Mouse (Mus musculus) forebrain, embryonic 15.5 days (tissue): ENCODE measurements around the gene Bcar1. TPM values are rescaled to one million over a fixed set of nuclear protein-coding genes. Genes with fewer than 3 reads are reported as not detected.
A peak's percentile ranks its signal among the peaks of the same experiment; 100 is the strongest.

Experiments used
- ATAC-seq: fragments of 200-750 bp; cut with Nextera tagmentation; replicated peaks from 2 replicates; pipeline ENCODE4 v1.8.0; 2017; ENCODE audit warnings: mild to moderate bottlenecking, moderate TSS enrichment, moderate library complexity
- H3K27ac ChIP-seq: fragments of 300-500 bp; sonication (generic); replicated peaks from 2 replicates; pipeline ENCODE4 v1.5.1; 2015; ENCODE audit warnings: mild to moderate bottlenecking, inconsistent platforms
- H3K27me3 ChIP-seq: fragments of 300-500 bp; sonication (generic); 2 replicates; pipeline ENCODE4 v1.6.1; 2015; ENCODE audit warnings: inconsistent platforms
- H3K36me3 ChIP-seq: fragments of 300-500 bp; sonication (generic); 2 replicates; pipeline ENCODE4 v1.6.1; 2015; ENCODE audit warnings: mild to moderate bottlenecking, inconsistent platforms
- H3K4me1 ChIP-seq: fragments of 300-500 bp; sonication (generic); 2 replicates; pipeline ENCODE4 v1.6.1; 2015; ENCODE audit warnings: inconsistent platforms
- H3K4me2 ChIP-seq: fragments of 300-500 bp; sonication (generic); replicated peaks from 2 replicates; pipeline ENCODE4 v1.6.1; 2015; ENCODE audit warnings: mild to moderate bottlenecking, inconsistent platforms
- H3K4me3 ChIP-seq: fragments of 300-500 bp; sonication (generic); 2 replicates; pipeline ENCODE4 v1.5.1; 2015; ENCODE audit warnings: mild to moderate bottlenecking, inconsistent platforms
- H3K9ac ChIP-seq: fragments of 300-500 bp; sonication (generic); replicated peaks from 2 replicates; pipeline ENCODE4 v1.6.1; 2015; ENCODE audit warnings: mild to moderate bottlenecking, inconsistent platforms
- H3K9me3 ChIP-seq: fragments of 300-500 bp; sonication (generic); 2 replicates; pipeline ENCODE4 v1.6.1; 2016; ENCODE audit warnings: inconsistent platforms
- WGBS: fragments of 180-500 bp; shearing (Covaris S2); methylation state at CpG from one replicate; pipeline ENCODE4 v1.1.7; 2015; ENCODE audit warnings: mixed read lengths; 5-methylcytosine and 5-hydroxymethylcytosine counted together
- polyA plus RNA-seq: library from polyadenylated mRNA; unstranded; fragments of >200 nt; fragmentation: Nextera tagmentation; extraction: Ambion mirVana; gene quantifications from 2 replicates; pipeline ENCODE4 v1.2.1, GENCODE M21; 2015

The Bcar1 gene
- polyA plus RNA-seq, 1 experiment from 2014 or later: 51.8 TPM

DNA sequence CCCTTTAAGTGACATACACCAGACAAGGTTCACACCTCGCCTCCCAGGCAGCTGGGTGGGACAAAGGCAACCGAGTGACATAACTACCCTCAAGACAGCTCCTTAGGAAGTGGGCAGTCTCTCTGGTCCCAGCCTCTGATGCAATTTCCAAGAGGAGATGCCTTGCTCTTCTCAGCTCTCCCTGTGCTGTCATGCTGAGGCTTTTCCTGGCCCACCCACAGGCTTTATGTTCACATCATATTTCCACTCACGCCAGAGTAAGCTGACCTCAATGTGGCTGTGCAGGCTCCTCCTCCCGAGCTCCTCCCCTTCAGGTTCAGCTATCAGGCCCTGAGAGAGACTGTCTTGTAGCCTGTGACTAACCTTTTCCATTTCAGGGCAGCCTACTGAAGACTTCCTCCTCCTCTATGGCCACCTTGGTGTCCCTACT lies 23.5 kb downstream of the Bcar1 start:
- 76% methylated on average over 4 of the region's 4 CpGs for WGBS
- no peak for ATAC-seq
- no peak overlapping the region for H3K4me3 ChIP-seq
- no peak overlapping the region for H3K9ac ChIP-seq
- H3K27ac ChIP-seq: no peak overlapping the region
- H3K36me3 ChIP-seq: peaks cover 14% of the 10 kb centered on the region
- H3K4me1 ChIP-seq: peaks cover 35% of the 10 kb centered on the region
- no peak overlapping the region for H3K4me2 ChIP-seq
- H3K9me3 ChIP-seq: no peaks in the 10 kb centered on the region
- H3K27me3 ChIP-seq: no peaks in the 10 kb centered on the region

DNA sequence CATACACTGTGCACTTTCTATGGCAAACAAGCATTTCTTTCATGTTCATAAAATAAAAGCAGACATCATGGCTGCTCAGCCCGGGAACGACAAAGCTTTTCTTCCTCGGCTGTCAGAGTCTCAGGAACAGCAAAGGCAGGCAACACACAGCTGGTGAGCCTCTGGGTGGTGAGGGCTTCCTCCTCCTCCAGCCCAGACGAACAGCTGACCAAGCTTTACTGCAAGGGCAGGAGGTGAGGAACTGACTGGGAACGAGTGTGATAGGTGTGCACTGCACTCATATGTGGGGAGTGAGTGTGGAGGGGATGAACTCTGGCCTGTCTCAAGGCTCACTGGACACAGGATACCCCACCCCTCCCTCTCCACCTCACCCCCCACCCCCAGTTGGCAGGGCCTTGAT lies 24.7 kb downstream of the Bcar1 start:
- Histone ChIP-seq H3K36me3 (peaks cover 26% of the 10 kb centered on the region), H3K4me3 (no peak overlapping the region), H3K4me1 (peaks cover 35% of the 10 kb centered on the region), H3K27me3 (no peaks in the 10 kb centered on the region), H3K9ac (no peak overlapping the region), H3K9me3 (no peaks in the 10 kb centered on the region), H3K4me2 (no peak overlapping the region), H3K27ac (peak overlapping the region; percentile 95)
- ATAC-seq: no peak
- 55% methylated on average over 5 of the region's 5 CpGs for WGBS

DNA sequence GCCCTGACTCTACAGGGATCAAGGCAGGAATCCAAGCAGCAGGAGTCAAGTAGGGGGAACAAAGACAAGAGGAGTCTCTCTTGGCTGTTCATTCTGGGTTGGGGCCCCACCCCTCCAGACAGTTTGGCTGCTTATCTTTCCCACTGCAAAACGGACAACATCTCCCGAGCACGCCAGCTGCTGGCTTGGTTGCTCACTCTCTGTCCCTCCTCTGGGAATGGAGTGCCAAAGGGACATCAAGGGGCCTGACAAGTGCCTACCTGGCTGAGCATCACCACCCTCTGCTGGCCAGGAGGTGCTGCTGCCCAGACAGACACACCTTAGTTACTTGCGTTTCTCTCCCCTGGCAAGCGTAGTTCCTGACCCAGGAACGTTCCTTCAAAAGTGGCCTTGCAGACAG lies 25.7 kb downstream of the Bcar1 start:
- WGBS: 44% methylated on average over 6 of the region's 6 CpGs
- H3K4me3 ChIP-seq: no peak overlapping the region
- no peaks in the 10 kb centered on the region for H3K27me3 ChIP-seq
- no peak overlapping the region for H3K4me2 ChIP-seq
- 0 out of 2 replicates have a peak overlapping the region, but pooled peaks have one; percentile 31 for H3K9ac ChIP-seq
- no peaks in the 10 kb centered on the region for H3K9me3 ChIP-seq
- no peak for ATAC-seq
- peak overlapping the region; percentile 95 for H3K27ac ChIP-seq
- peaks cover 35% of the 10 kb centered on the region for H3K4me1 ChIP-seq
- peaks cover 33% of the 10 kb centered on the region for H3K36me3 ChIP-seq

GRCm38 (mm10) chr8:111717488-111717792 lies 26.2 kb downstream of the Bcar1 start:
- ATAC-seq: no peak; the same call in 1 of the 2 replicates
- Histone ChIP-seq H3K4me2 (peak overlapping the region; percentile 11; the same call in 1 of the 2 replicates), H3K36me3 (peaks cover 33% of the 10 kb centered on the region)

GRCm38 (mm10) chr8:111716603-111717487 lies 26.8 kb downstream of the Bcar1 start:
- H3K4me1 ChIP-seq: peaks cover 35% of the 10 kb centered on the region
- H3K27ac ChIP-seq: peak overlapping the region; percentile 95
- ATAC-seq: peak; percentile 87
- H3K36me3 ChIP-seq: peaks cover 39% of the 10 kb centered on the region
- H3K4me3 ChIP-seq: no peak overlapping the region
- peak overlapping the region; percentile 31 for H3K9ac ChIP-seq
- no peaks in the 10 kb centered on the region for H3K9me3 ChIP-seq
- H3K4me2 ChIP-seq: peak overlapping the region; percentile 11
- no peaks in the 10 kb centered on the region for H3K27me3 ChIP-seq
- 11% methylated on average over 10 of the region's 10 CpGs for WGBS

More at GRCm38 (mm10) chr8:111717488-111717792, 26.2 kb downstream of the Bcar1 start:
- Histone ChIP-seq H3K4me1 (peaks cover 35% of the 10 kb centered on the region), H3K27ac (peak overlapping the region; percentile 95), H3K4me3 (no peak overlapping the region), H3K9me3 (no peaks in the 10 kb centered on the region), H3K9ac (peak overlapping the region; percentile 31), H3K27me3 (no peaks in the 10 kb centered on the region)
- WGBS: 27% methylated on average over 4 of the region's 4 CpGs

DNA sequence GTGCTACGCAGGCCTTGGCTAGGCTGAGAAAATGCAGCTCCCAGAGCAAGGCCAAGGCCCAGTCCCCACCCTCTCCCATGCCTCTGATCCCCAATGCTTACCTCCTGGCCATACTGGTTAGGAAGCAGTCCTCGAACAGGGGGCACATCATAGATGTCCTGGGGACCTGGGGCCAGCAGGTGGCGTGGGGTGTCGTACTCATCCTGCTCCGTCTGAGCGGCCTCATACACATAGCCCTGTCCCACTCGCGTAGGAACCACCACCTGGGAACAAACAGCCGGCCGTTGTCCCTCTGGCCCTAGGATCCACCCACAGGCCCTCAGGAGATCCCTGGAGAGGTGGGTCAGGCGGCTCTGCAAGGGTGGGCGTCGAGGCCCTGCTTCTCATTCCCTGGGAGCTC lies 28.1 kb downstream of the Bcar1 start:
- WGBS: 87% methylated on average over 13 of the region's 13 CpGs
- no peak overlapping the region for H3K9ac ChIP-seq
- no peaks in the 10 kb centered on the region for H3K9me3 ChIP-seq
- H3K36me3 ChIP-seq: peaks cover 49% of the 10 kb centered on the region
- no peak overlapping the region for H3K4me3 ChIP-seq
- peak overlapping the region; percentile 95 for H3K27ac ChIP-seq
- no peak for ATAC-seq
- H3K4me1 ChIP-seq: peaks cover 35% of the 10 kb centered on the region
- H3K27me3 ChIP-seq: no peaks in the 10 kb centered on the region
- H3K4me2 ChIP-seq: no peak overlapping the region

- Histone ChIP-seq H3K4me3 (no peak overlapping the region), H3K9ac (no peak overlapping the region), H3K9me3 (no peaks in the 10 kb centered on the region), H3K27me3 (no peaks in the 10 kb centered on the region), H3K36me3 (peaks cover 52% of the 10 kb centered on the region), H3K4me2 (no peak overlapping the region), H3K4me1 (peaks cover 35% of the 10 kb centered on the region), H3K27ac (no peak overlapping the region)
- WGBS: 96% methylated on average over 12 of the region's 12 CpGs
- ATAC-seq: no peak
Measured at GRCm38 (mm10) chr8:111714295-111714694, 29.3 kb downstream of the Bcar1 start.

- no peak overlapping the region for H3K9ac ChIP-seq
- 94% methylated on average over 25 of the region's 25 CpGs for WGBS
- ATAC-seq: no peak
- peaks cover 57% of the 10 kb centered on the region for H3K36me3 ChIP-seq
- H3K4me2 ChIP-seq: no peak overlapping the region
- H3K9me3 ChIP-seq: no peaks in the 10 kb centered on the region
- H3K4me1 ChIP-seq: peaks cover 32% of the 10 kb centered on the region
- no peak overlapping the region for H3K4me3 ChIP-seq
- H3K27ac ChIP-seq: no peak overlapping the region
- H3K27me3 ChIP-seq: no peaks in the 10 kb centered on the region
Measured at GRCm38 (mm10) chr8:111713817-111714216, 29.8 kb downstream of the Bcar1 start.

GRCm38 (mm10) chr8:111713291-111713690 lies 30.3 kb downstream of the Bcar1 start:
- Histone ChIP-seq H3K27ac (no peak overlapping the region), H3K9me3 (no peaks in the 10 kb centered on the region), H3K4me3 (no peak overlapping the region), H3K4me1 (peaks cover 28% of the 10 kb centered on the region), H3K36me3 (peaks cover 58% of the 10 kb centered on the region), H3K4me2 (no peak overlapping the region), H3K27me3 (no peaks in the 10 kb centered on the region), H3K9ac (no peak overlapping the region)
- no peak for ATAC-seq
- WGBS: 95% methylated on average over 11 of the region's 11 CpGs

DNA sequence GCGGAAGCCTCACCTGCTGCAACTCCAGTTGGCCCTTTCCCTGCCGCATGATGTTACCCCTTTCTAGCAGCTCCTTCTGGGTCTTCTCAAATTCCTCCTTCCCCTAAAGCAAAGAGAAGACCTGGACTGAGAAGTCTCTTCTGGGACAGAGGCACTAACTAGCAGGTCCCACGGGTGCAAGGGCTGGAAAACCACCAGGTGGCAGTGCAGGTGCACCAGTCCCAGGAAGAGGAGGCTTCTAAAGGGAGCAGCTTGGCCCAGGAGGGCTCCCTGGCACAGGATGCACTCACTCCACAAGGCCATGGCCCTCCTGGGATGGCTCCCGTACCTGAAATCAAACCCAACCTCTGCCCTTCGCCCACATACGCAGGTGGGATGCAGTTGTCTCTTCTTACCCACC lies 31.0 kb downstream of the Bcar1 start:
- no peak overlapping the region for H3K4me3 ChIP-seq
- H3K9me3 ChIP-seq: no peaks in the 10 kb centered on the region
- peaks cover 21% of the 10 kb centered on the region for H3K4me1 ChIP-seq
- no peak overlapping the region for H3K4me2 ChIP-seq
- no peaks in the 10 kb centered on the region for H3K27me3 ChIP-seq
- H3K27ac ChIP-seq: no peak overlapping the region
- 77% methylated on average over 6 of the region's 6 CpGs for WGBS
- no peak overlapping the region for H3K9ac ChIP-seq
- H3K36me3 ChIP-seq: peaks cover 58% of the 10 kb centered on the region
- no peak for ATAC-seq

DNA sequence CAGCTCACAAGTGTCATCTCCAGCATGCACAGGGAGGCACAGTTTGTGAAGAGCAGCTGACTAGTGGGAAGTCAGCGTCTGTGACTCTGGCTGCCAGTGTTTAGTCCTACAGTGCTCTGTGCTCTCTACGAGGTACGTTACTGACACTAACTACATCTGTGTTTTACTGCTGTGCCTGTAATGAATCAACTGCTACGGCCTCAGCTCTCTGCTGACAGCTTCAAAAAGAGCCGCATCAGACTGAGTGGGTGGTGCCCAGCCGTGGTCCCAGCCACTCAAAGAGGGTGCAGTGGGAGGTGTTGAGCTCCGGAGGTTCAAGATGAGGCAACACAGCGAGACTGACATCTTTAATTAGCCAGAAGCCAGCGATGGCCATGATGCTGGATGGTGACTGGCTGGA lies 31.5 kb downstream of the Bcar1 start:
- no peak for ATAC-seq
- WGBS: 79% methylated on average over 9 of the region's 9 CpGs
- no peak overlapping the region for H3K4me2 ChIP-seq
- H3K36me3 ChIP-seq: peaks cover 58% of the 10 kb centered on the region
- no peak overlapping the region for H3K9ac ChIP-seq
- no peak overlapping the region for H3K27ac ChIP-seq
- no peaks in the 10 kb centered on the region for H3K27me3 ChIP-seq
- H3K9me3 ChIP-seq: no peaks in the 10 kb centered on the region
- H3K4me1 ChIP-seq: peaks cover 16% of the 10 kb centered on the region
- H3K4me3 ChIP-seq: no peak overlapping the region

GRCm38 (mm10) chr8:111710777-111711485 lies 32.7 kb downstream of the Bcar1 start:
- Histone ChIP-seq H3K36me3 (peaks cover 58% of the 10 kb centered on the region), H3K4me1 (peaks cover 4% of the 10 kb centered on the region), H3K9ac (no peak overlapping the region), H3K27ac (no peak overlapping the region), H3K9me3 (no peaks in the 10 kb centered on the region), H3K4me3 (no peak overlapping the region), H3K4me2 (no peak overlapping the region), H3K27me3 (no peaks in the 10 kb centered on the region)
- ATAC-seq: no peak
- 93% methylated on average over 20 of the region's 20 CpGs for WGBS
